Mouse (Mus musculus) adrenal gland, adult 2 months (tissue): ENCODE data around the gene Ankrd7. TPM values are rescaled to one million over a fixed set of nuclear protein-coding genes. Genes with fewer than 3 reads are reported as not detected.
A peak's percentile ranks its signal among the peaks of the same experiment; 100 is the strongest.
"Not testable (repeated sequence)": the region's sequence is repeated elsewhere in the genome, so short reads cannot be mapped to it uniquely, and the experiment has no call there.

Experiments used
- DNase-seq: peaks from one replicate; pipeline ENCODE4 v3.0.0; 2021
- long read RNA-seq: library from polyadenylated mRNA; stranded (forward); transcript quantifications from one replicate; pipeline ENCODE4 v2.0.0, GENCODE M21; 2021
- polyA plus RNA-seq: library from polyadenylated mRNA; depleted of rRNA; stranded (reverse); fragments of >200 nt; gene quantifications from 2 replicates; pipeline ENCODE4 v1.2.3, GENCODE M21; 2012; rRNA removed
- total RNA-seq, 2 experiments: library from RNA; stranded (reverse); gene quantifications; 2 replicates each; pipeline ENCODE4 v1.2.3; 2021

The Ankrd7 gene
- total RNA-seq (not detected), polyA plus RNA-seq (not detected in 2 replicates)
- long read RNA-seq: 0 reads

DNA sequence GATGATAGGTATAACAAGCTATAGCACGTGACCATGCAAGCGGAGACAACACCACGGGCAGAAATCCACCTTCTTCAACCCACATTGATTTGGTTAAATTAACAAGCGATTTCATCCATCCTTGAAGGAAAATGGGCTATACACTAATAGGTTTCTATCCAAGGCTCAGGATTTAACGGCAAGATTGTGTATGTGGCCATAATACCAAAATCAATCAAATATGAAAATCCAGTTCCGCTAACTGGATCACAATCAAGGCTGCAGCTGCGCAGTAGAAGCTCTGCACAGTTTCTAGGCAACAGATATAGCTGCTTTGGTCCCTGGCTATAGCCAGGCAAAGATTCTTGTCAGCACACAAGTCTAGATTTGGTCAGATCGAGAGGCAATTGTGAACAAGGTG is at the start of gene Ankrd7:
Gene Ankrd7 (plus strand): TSS at position 301 of the 400 bp plus-strand sequence.
- no peak for DNase-seq

GRCm38 (mm10) chr6:18819343-18819742 is 46.8 kb upstream of the Ankrd7 start:
- DNase-seq: peak; percentile 49

- DNase-seq: no peak
Observed at GRCm38 (mm10) chr6:18820246-18820645, 45.9 kb upstream of the Ankrd7 start.

GRCm38 (mm10) chr6:18822812-18823211 is 43.3 kb upstream of the Ankrd7 start:
- no peak for DNase-seq

DNA sequence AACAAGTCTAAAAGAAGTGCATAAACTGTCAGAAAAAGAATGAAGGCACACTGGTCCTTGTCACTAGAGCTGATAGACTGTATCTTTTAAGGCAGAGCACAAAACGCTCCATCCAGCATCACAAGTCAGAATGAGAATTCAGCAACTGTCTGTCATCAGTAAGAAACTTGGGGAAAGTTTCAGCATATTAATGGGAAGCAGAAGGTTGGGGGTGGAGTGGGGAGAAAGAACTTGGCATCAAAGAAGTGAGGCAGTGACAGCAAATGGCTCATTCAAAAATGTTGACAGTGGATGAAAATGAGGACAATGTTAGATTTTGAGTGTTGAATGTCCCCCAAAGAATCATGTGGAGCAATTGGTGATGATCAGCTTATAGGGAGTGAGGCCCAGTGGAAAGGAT is 33.2 kb upstream of the Ankrd7 start:
- no peak for DNase-seq

GRCm38 (mm10) chr6:18844529-18844928 is 21.6 kb upstream of the Ankrd7 start:
- not testable (repeated sequence) for DNase-seq

GRCm38 (mm10) chr6:18845571-18845970 is 20.5 kb upstream of the Ankrd7 start:
- DNase-seq: peak; percentile 3

DNA sequence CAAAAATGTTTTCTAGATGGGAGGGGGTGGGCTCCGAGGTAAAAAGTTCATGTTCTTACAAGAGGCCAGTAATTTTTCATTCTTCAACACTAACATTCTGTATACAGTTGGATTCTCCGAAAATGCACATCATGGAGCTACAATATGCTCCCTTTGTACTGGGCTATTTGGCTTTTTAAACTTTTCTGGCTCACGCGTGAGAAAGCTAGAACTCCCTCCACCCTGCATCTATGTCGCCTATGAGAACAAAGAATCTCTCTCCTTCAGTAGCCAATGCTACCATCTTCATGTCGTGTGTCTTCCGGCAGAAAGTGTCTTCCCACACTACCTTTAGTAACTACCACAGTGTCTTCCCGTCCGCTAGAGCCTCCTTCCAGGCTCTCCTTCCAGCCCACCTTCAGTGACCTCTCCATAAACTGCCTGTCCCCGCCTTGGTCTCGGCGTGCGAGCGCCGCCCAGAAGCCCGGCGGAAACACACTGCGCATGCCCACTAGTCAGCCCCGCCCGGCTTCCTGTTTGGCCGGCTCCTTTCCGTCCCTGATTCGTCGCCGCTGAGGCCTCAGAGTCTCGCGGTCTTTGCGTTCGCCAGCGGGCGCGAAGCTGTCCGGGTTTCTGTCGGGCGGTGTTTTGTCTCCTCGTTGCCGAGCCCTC is 17.9 kb upstream of the Ankrd7 start, which contains the start of gene Lsm8:
Gene Lsm8 (plus strand): TSS at position 529 of the 651 bp plus-strand sequence.
- peak; percentile 98 for DNase-seq

- DNase-seq: no peak
Observed at GRCm38 (mm10) chr6:18848702-18849061, 17.4 kb upstream of the Ankrd7 start.

- DNase-seq: no peak
Observed at GRCm38 (mm10) chr6:18855323-18855722, 10.8 kb upstream of the Ankrd7 start.

GRCm38 (mm10) chr6:18856487-18857078 is 9.5 kb upstream of the Ankrd7 start:
- no peak for DNase-seq

- DNase-seq: no peak
Observed at GRCm38 (mm10) chr6:18889030-18889429, 22.9 kb downstream of the Ankrd7 start.

GRCm38 (mm10) chr6:18894142-18894541 is 28.0 kb downstream of the Ankrd7 start:
- DNase-seq: no peak

- no peak for DNase-seq
Observed at GRCm38 (mm10) chr6:18907173-18907572, 41.1 kb downstream of the Ankrd7 start.

- DNase-seq: no peak
Observed at GRCm38 (mm10) chr6:18913179-18913578, 47.1 kb downstream of the Ankrd7 start.

GRCm38 (mm10) chr6:18916021-18916420 is 49.9 kb downstream of the Ankrd7 start:
- DNase-seq: no peak

GRCm38 (mm10) chr6:18916471-18916870 is 50.4 kb downstream of the Ankrd7 start:
- no peak for DNase-seq

Other genes with a start within 250 kb of the Ankrd7 start
- gene Lsm8, start 17.7 kb upstream of the Ankrd7 start, total RNA-seq: 10 to 100 TPM; 13.4 to 26.1 TPM
- 6.1 and 9.2 TPM in 2 replicates for gene Lsm8, start 17.7 kb upstream of the Ankrd7 start, polyA plus RNA-seq